Mouse (Mus musculus): ENCODE data around the gene Gm12258.
"Not testable (repeated sequence)": the region's sequence is repeated elsewhere in the genome, so short reads cannot be mapped to it uniquely, and the experiment has no call there.

The Gm12258 gene

GRCm38 (mm10) chr11:58846919-58847461, at the start of gene Gm12258:
Gm12258 (plus strand) TSS chr11:58847158.
- DNase-seq (ENCODE audit: low read depth, low spot score): peak; percentile 99

GRCm38 (mm10) chr11:58799747-58800146, 47.2 kb upstream of the Gm12258 start:
- DNase-seq (ENCODE audit: low read depth, low spot score): no peak

- no peak for DNase-seq (ENCODE audit: low read depth, low spot score)
Observed at GRCm38 (mm10) chr11:58801558-58802228, 45.3 kb upstream of the Gm12258 start, which contains the start of gene Fam183b. Fam183b (minus strand) TSS chr11:58801960.

- DNase-seq (ENCODE audit: low read depth, low spot score): no peak
Observed at GRCm38 (mm10) chr11:58803871-58804270, 43.1 kb upstream of the Gm12258 start.

- DNase-seq (ENCODE audit: low read depth, low spot score): no peak
Observed at GRCm38 (mm10) chr11:58804393-58804792, 42.6 kb upstream of the Gm12258 start.

- DNase-seq (ENCODE audit: low read depth, low spot score): no peak
Observed at GRCm38 (mm10) chr11:58812001-58812400, 35.0 kb upstream of the Gm12258 start.

GRCm38 (mm10) chr11:58814700-58815099, 32.3 kb upstream of the Gm12258 start, which contains the start of gene Olfr313:
Olfr313 (plus strand) TSS chr11:58815000.
- not testable (repeated sequence) for DNase-seq (ENCODE audit: low read depth, low spot score)

GRCm38 (mm10) chr11:58815676-58816075, 31.3 kb upstream of the Gm12258 start:
- no peak for DNase-seq (ENCODE audit: low read depth, low spot score)

GRCm38 (mm10) chr11:58828937-58829336, 18.0 kb upstream of the Gm12258 start, which contains the start of gene Olfr312:
Olfr312 (plus strand) TSS chr11:58829237.
- not testable (repeated sequence) for DNase-seq (ENCODE audit: low read depth, low spot score)

- no peak for DNase-seq (ENCODE audit: low read depth, low spot score)
Observed at GRCm38 (mm10) chr11:58829764-58830163, 17.2 kb upstream of the Gm12258 start.

GRCm38 (mm10) chr11:58832541-58832940, 14.4 kb upstream of the Gm12258 start:
- DNase-seq (ENCODE audit: low read depth, low spot score): not testable (repeated sequence)

- not testable (repeated sequence) for DNase-seq (ENCODE audit: low read depth, low spot score)
Observed at GRCm38 (mm10) chr11:58838951-58839350, 8.0 kb upstream of the Gm12258 start, which contains the start of gene Olfr311. Olfr311 (plus strand) TSS chr11:58839251.

- no peak for DNase-seq (ENCODE audit: low read depth, low spot score)
Observed at GRCm38 (mm10) chr11:58847636-58848035, 678 bp downstream of the Gm12258 start.

- peak; percentile 51 for DNase-seq (ENCODE audit: low read depth, low spot score)
Observed at GRCm38 (mm10) chr11:58849731-58850130, 2.8 kb downstream of the Gm12258 start.

- DNase-seq (ENCODE audit: low read depth, low spot score): no peak
Observed at GRCm38 (mm10) chr11:58860744-58861143, 13.8 kb downstream of the Gm12258 start.

GRCm38 (mm10) chr11:58867039-58867953, 20.3 kb downstream of the Gm12258 start, which contains the start of gene 2810021J22Rik:
2810021J22Rik (plus strand) TSS chr11:58867216.
- DNase-seq (ENCODE audit: low read depth, low spot score): peak; percentile 86

- no peak for DNase-seq (ENCODE audit: low read depth, low spot score)
Observed at GRCm38 (mm10) chr11:58867954-58868330, 21.0 kb downstream of the Gm12258 start.

- no peak for DNase-seq (ENCODE audit: low read depth, low spot score)
Observed at GRCm38 (mm10) chr11:58870961-58871360, 24.0 kb downstream of the Gm12258 start.

- DNase-seq (ENCODE audit: low read depth, low spot score): no peak
Observed at GRCm38 (mm10) chr11:58883756-58884155, 36.8 kb downstream of the Gm12258 start.

GRCm38 (mm10) chr11:58890511-58890910, 43.6 kb downstream of the Gm12258 start:
- DNase-seq (ENCODE audit: low read depth, low spot score): no peak

- DNase-seq (ENCODE audit: low read depth, low spot score): no peak
Observed at GRCm38 (mm10) chr11:58894456-58894855, 47.5 kb downstream of the Gm12258 start.

- no peak for DNase-seq (ENCODE audit: low read depth, low spot score)
Observed at GRCm38 (mm10) chr11:58897485-58897884, 50.5 kb downstream of the Gm12258 start.

Measured in 3T3-L1 (cell line).